Mouse (Mus musculus) ES-Bruce4 (cell line): ENCODE measurements around the gene A4galt. TPM values are rescaled to one million over a fixed set of nuclear protein-coding genes. Genes with fewer than 3 reads are reported as not detected.

ENCODE experiments used
- H3K27ac ChIP-seq: 2 replicates; pipeline ENCODE4 v1.5.1; 2012; ENCODE audit warnings: low read length, inconsistent platforms; ENCODE audit not compliant: insufficient read depth
- H3K27me3 ChIP-seq: 2 replicates; pipeline ENCODE4 v1.6.1; 2012; ENCODE audit warnings: mild to moderate bottlenecking, low read length, inconsistent platforms; ENCODE audit not compliant: control insufficient read depth, poor library complexity, insufficient read depth, severe bottlenecking
- H3K36me3 ChIP-seq: 2 replicates; pipeline ENCODE4 v1.6.1; 2012; ENCODE audit warnings: inconsistent platforms, mild to moderate bottlenecking, low read length, moderate library complexity; ENCODE audit not compliant: control insufficient read depth, poor library complexity, insufficient read depth, severe bottlenecking
- H3K4me1 ChIP-seq: one replicate; pipeline ENCODE4 v1.8.1; 2011; ENCODE audit warnings: low read length; ENCODE audit not compliant: control insufficient read depth, insufficient read depth
- H3K4me3 ChIP-seq: 2 replicates; pipeline ENCODE4 v1.5.1; 2011; ENCODE audit warnings: low read depth, mild to moderate bottlenecking, low read length
- H3K9ac ChIP-seq: 2 replicates; pipeline ENCODE4 v1.6.1; 2012; ENCODE audit warnings: low read depth, mild to moderate bottlenecking, inconsistent platforms; ENCODE audit not compliant: poor library complexity, severe bottlenecking
- H3K9me3 ChIP-seq: replicated peaks from 2 replicates; pipeline ENCODE4 v1.6.1; 2012; ENCODE audit warnings: mild to moderate bottlenecking, low read length, inconsistent platforms; ENCODE audit not compliant: control insufficient read depth, poor library complexity, insufficient read depth, severe bottlenecking
- CTCF ChIP-seq: IDR thresholded peaks from one replicate; pipeline ENCODE4 v1.8.1; 2011; ENCODE audit warnings: low read depth, low read length
- EP300 ChIP-seq: IDR thresholded peaks from 2 replicates; pipeline ENCODE4 v1.6.1; 2011; ENCODE audit warnings: low read depth, low read length; ENCODE audit not compliant: insufficient read depth
- POLR2A ChIP-seq: IDR thresholded peaks from one replicate; pipeline ENCODE4 v1.8.1; 2011; ENCODE audit warnings: low read length; ENCODE audit not compliant: insufficient read depth
- polyA plus RNA-seq: library from polyadenylated mRNA; stranded (reverse); fragments of >200 nt; gene quantifications from 2 replicates; pipeline ENCODE4 v1.2.4, GENCODE M21; 2011; ENCODE audit warnings: low read depth; ENCODE audit not compliant: missing spikeins, insufficient read depth, insufficient read length

A4galt gene
- polyA plus RNA-seq, 1 experiment, result 38.1 TPM

DNA sequence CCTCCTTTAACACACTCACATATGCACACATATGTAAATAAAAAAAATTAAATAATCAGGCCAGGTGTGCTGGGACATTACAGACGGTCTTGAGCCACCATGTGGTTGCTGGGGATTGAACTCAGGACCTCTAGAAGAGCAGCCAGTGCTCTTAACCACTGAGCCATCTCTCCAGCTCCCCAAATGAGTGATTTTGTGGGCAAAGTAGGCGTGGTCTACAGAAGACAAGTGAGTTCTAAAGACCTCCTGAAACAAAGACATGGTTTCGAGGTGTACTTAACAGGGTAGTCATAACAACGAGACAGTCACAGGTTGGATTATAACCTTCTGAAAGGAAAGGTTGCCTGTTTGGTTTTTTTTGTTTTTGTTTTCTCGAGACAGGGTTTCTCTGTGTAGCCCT lies 11.8 kb upstream of the A4galt start:
- Histone ChIP-seq H3K4me3 (no peak overlapping the region), H3K4me1 (no peaks in the 10 kb centered on the region), H3K27me3 (no peaks in the 10 kb centered on the region), H3K9ac (no peak overlapping the region), H3K9me3 (no peaks in the 10 kb centered on the region), H3K27ac (no peak overlapping the region), H3K36me3 (no peaks in the 10 kb centered on the region)
- TF ChIP-seq POLR2A (no peak), EP300 (no peak), CTCF (no peak)

DNA sequence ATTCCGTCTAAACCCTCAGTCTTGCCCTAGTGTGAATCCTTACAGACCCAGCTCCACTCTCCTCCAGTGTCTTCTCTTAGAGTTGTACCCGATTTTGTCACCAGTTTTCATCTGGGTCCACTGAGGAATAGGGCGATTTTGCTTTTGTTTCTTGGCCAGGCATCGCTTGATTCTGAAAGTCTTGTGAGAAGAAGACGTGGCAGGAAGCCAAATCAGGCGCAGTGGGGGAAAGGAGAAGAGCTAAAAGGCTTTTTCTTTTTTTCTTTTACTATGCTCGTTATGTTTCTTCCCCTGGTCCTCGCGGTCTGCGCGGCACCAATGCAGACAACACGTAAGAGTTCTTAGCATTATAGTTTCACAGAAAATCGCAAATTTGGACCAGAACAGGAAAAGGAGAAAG lies 6.3 kb upstream of the A4galt start:
- no peak overlapping the region for H3K4me3 ChIP-seq
- TF ChIP-seq EP300, result no peak
- no peak for TF ChIP-seq CTCF
- TF ChIP-seq POLR2A, result no peak
- 0 out of 2 replicates have a peak, but pooled peaks cover 3% of the 10 kb centered on the region for H3K9me3 ChIP-seq
- peaks cover 2% of the 10 kb centered on the region for H3K4me1 ChIP-seq
- H3K27me3 ChIP-seq, result no peaks in the 10 kb centered on the region
- H3K27ac ChIP-seq, result no peak overlapping the region
- H3K9ac ChIP-seq, result no peak overlapping the region
- no peaks in the 10 kb centered on the region for H3K36me3 ChIP-seq

DNA sequence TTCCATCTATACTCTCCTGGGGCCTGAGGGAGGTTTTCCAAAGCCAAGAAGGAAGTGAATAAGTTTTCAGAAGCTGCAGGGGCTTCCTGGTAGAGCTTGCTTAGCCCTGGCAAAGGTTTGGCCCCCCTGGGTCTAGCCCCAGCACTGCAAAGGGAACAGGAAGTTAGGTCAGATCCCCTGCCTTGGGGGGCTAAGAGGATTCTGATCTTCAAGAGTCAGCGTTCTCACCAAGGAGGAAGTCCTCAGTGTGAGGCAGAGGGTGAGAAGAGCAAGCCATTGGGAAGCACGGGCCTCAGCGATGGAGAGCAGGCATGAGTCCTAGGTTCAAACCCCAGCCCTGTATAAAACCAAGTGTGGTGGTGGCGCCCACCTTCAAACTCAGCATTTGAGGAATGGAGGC lies 4.9 kb upstream of the A4galt start:
- Histone ChIP-seq H3K9ac (no peak overlapping the region), H3K36me3 (no peaks in the 10 kb centered on the region), H3K4me1 (peaks cover 2% of the 10 kb centered on the region), H3K4me3 (no peak overlapping the region), H3K27ac (no peak overlapping the region), H3K27me3 (no peaks in the 10 kb centered on the region), H3K9me3 (0 out of 2 replicates have a peak, but pooled peaks cover 3% of the 10 kb centered on the region)
- TF ChIP-seq POLR2A (no peak), CTCF (no peak), EP300 (no peak)

DNA sequence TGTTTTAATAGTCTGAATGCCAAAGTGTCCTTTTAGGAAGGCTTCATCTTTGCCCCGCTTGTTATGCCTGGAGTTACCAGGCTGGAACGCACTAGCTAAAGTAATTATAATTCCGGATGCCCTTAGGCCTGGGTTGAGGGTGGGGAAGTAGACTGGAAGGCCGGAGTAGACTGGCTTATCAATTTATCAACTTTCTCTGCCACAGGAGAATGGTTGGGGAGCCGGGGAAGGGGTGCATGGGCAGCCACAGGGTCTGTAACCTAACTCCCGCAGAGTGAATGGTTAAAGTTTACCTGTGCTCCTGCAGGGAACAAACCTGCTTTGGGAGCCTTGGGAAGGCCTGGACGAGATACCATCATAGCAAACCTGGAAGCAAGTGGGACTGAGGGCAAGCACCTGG lies 4.4 kb upstream of the A4galt start:
- peaks cover 2% of the 10 kb centered on the region for H3K4me1 ChIP-seq
- TF ChIP-seq POLR2A (no peak), CTCF (no peak), EP300 (no peak)
- H3K36me3 ChIP-seq, result no peaks in the 10 kb centered on the region
- H3K9ac ChIP-seq, result no peak overlapping the region
- H3K27me3 ChIP-seq, result no peaks in the 10 kb centered on the region
- no peak overlapping the region for H3K4me3 ChIP-seq
- 0 out of 2 replicates have a peak, but pooled peaks cover 3% of the 10 kb centered on the region for H3K9me3 ChIP-seq
- peak overlapping the region; percentile 34; the same call in 1 of the 2 replicates for H3K27ac ChIP-seq

DNA sequence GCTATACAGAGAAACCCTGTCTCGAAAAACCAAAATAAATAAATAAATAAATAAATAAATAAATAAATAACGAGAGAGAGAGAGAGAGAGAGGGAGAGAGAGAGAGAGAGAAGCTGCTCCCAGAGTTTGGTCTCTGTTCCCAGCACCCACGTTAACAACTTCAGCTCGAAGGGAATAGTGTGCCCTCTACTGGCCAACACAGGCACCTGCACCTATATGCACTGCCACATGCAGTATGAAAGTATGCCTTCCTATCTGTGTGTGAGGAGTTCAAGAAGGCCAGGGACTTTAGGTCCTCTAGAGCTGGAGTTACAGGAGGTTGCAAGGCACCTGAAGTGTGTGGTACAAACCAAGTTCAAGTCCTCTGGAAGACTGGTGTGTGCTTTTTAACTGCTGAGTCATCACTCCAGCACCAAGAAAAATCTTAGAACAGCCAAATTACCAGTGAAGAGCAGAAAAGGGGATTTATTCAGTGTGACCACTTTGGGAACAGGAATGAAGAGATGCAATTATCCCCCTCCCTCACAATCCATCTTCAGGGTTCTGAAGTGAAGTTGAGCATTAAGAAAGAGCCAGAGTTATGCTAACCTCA lies 3.7 kb upstream of the A4galt start:
- H3K36me3 ChIP-seq, result no peaks in the 10 kb centered on the region
- peaks cover 2% of the 10 kb centered on the region for H3K4me1 ChIP-seq
- TF ChIP-seq POLR2A (no peak), EP300 (no peak), CTCF (peak; percentile 64)
- no peaks in the 10 kb centered on the region for H3K27me3 ChIP-seq
- no peak overlapping the region for H3K9ac ChIP-seq
- 0 out of 2 replicates have a peak, but pooled peaks cover 3% of the 10 kb centered on the region for H3K9me3 ChIP-seq
- no peak overlapping the region for H3K4me3 ChIP-seq
- H3K27ac ChIP-seq, result peak overlapping the region; percentile 34; the same call in 1 of the 2 replicates

DNA sequence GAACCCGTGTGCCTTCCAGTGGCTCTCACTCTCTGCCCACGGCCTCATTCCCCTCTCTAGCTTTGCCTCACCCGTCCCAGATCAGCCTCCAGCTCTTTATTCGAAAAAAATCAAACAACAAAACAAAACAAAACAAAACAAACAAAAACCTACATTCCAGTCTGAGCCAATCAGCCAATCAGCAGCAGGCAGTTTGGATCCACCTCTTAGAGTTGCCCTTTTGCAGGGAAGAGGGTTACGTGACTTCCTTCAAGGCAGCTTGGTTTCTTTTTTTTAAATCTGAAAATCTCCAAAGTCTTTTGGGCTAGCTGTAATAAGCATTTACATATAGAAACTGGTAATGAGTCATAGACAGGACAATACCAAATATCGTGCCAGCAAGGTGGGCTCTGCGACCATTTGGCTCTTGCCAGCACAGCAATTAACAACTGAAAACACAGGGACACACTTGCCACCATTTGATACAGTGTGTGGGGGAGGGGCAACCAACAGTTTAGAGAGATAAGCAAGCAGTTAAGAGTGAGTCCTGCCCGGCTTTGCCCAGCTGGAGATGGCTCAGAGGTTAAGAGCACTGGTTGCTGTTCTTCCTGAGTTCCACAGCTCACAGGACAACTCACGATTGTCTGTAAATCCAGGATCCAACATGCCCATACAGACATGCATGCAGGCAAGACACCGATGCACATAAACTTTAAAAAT lies 2.9 kb upstream of the A4galt start:
- H3K9me3 ChIP-seq, result 0 out of 2 replicates have a peak, but pooled peaks cover 3% of the 10 kb centered on the region
- no peaks in the 10 kb centered on the region for H3K27me3 ChIP-seq
- no peak overlapping the region for H3K4me3 ChIP-seq
- peak; percentile 73 for TF ChIP-seq EP300
- no peak for TF ChIP-seq POLR2A
- TF ChIP-seq CTCF, result no peak
- H3K27ac ChIP-seq, result peak overlapping the region; percentile 85
- H3K9ac ChIP-seq, result peak overlapping the region; percentile 49
- no peaks in the 10 kb centered on the region for H3K36me3 ChIP-seq
- H3K4me1 ChIP-seq, result peaks cover 2% of the 10 kb centered on the region
